Mouse (Mus musculus) C2C12 (cell line): ENCODE measurements around the gene Eif3l.

Source experiments
- CEBPB ChIP-seq: IDR thresholded peaks from one replicate; pipeline ENCODE4 v1.6.1; 2011; ENCODE audit warnings: low read depth, mild to moderate bottlenecking, control low read depth, moderate library complexity
- CTCF ChIP-seq: IDR thresholded peaks from one replicate; pipeline ENCODE4 v1.5.1; 2011; ENCODE audit not compliant: control insufficient read depth, insufficient read depth, insufficient read length
- MAX ChIP-seq: IDR thresholded peaks from one replicate; pipeline ENCODE4 v1.6.1; 2011; ENCODE audit warnings: mild to moderate bottlenecking, control low read depth

- TF ChIP-seq MAX (no peak), CTCF (no peak), CEBPB (no peak)
Measured at GRCm38 (mm10) chr15:79133191-79133661, 58.2 kb downstream of the Eif3l start.
